Mouse (Mus musculus) thymus, postnatal 4 days (tissue): ENCODE measurements at regions not wholly inside any gene's neighbourhood (a gene's known extent, or its start where the extent isn't known, plus 50 kb on each side); places are given as distances from the start of the nearest gene placed in this dataset.

ENCODE experiments used
- DNase-seq: peaks from one replicate; pipeline ENCODE4 v3.0.0; 2021

DNA sequence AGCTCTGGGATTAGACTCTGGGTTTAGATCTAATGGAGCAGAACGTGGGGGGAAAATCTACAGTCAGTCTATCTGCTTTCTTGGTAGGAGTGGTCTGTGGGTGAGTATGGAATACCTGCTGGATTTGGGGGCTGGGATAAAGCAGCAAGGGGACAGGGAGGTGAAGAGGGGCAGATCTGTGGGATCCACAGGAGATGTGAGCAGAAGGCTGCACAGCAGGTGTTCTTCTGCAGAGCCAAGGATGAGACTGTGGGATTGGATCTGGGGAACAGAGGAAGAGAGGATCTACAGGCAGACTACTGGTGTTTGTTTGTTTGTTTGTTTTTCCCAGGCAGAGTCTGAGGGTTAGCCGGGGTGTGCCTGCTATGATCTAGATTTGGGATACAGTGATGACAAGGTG lies 284.5 kb downstream of the Phkb start:
- DNase-seq: no peak

DNA sequence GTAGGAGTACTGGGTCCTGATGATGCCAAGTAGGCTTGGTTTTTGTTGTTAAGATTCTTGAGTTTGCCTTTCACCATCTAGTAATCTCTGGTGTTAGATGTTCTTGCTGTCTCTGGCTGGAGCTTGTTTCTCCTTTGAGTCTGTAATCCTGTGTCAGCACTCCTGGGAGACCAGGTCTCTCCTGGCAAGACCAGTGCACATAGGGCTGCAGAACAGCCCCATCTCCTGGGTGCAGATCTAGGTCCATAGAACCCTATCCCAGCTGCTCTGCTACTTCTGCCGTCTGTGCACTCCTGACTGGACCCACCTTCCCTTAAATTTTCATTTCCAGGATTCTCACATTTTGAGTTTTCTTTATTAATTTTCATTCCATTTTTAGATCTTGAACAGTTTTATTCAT lies 283.9 kb downstream of the Phkb start:
- no peak for DNase-seq
